Mouse (Mus musculus): ENCODE results near the gene Tsen2. TPM values are rescaled to one million over a fixed set of nuclear protein-coding genes. Genes with fewer than 3 reads are reported as not detected.

The Tsen2 gene
- 20.6 and 21.8 TPM in 2 replicates for polyA plus RNA-seq (2012; rRNA removed)

GRCm38 (mm10) chr6:115544442-115544970 lies at the start of gene Tsen2:
TSS of gene Tsen2 (plus strand) at chr6:115544664.

GRCm38 (mm10) chr6:115592458-115592857 lies 48.0 kb downstream of the Tsen2 start, which contains the start of gene Mkrn2os:
TSS of gene Mkrn2os (minus strand) at chr6:115592576.

GRCm38 (mm10) chr6:115601715-115602523 lies 57.5 kb downstream of the Tsen2 start, which contains the start of gene Mkrn2:
TSS of gene Mkrn2 (plus strand) at chr6:115601902.

Other genes starting within 250 kb of the Tsen2 start
- 0.32 and 0.81 TPM in 2 replicates for gene Pparg, start 183.7 kb upstream of the Tsen2 start, polyA plus RNA-seq (2012; rRNA removed)
- 0.04 and 0.10 TPM in 2 replicates for gene Mkrn2os, start 47.9 kb downstream of the Tsen2 start, polyA plus RNA-seq (2012; rRNA removed)
- gene Mkrn2, start 57.2 kb downstream of the Tsen2 start, polyA plus RNA-seq (2012; rRNA removed), result 30.2 and 37.3 TPM in 2 replicates
- 238 and 260 TPM in 2 replicates for gene Raf1, start 132.0 kb downstream of the Tsen2 start, polyA plus RNA-seq (2012; rRNA removed)
- 1.2 and 1.5 TPM in 2 replicates for gene Tmem40, start 217.7 kb downstream of the Tsen2 start, polyA plus RNA-seq (2012; rRNA removed)
- 30.7 and 32.0 TPM in 2 replicates for gene Cand2, start 229.9 kb downstream of the Tsen2 start, polyA plus RNA-seq (2012; rRNA removed)